Mouse (Mus musculus): ENCODE measurements at regions not wholly inside any gene's neighbourhood (a gene's known extent, or its start where the extent isn't known, plus 50 kb on each side); places are given as distances from the start of the nearest gene placed in this dataset.
"Not testable (repeated sequence)": the region's sequence is repeated elsewhere in the genome, so short reads cannot be mapped to it uniquely, and the experiment has no call there.

DNA sequence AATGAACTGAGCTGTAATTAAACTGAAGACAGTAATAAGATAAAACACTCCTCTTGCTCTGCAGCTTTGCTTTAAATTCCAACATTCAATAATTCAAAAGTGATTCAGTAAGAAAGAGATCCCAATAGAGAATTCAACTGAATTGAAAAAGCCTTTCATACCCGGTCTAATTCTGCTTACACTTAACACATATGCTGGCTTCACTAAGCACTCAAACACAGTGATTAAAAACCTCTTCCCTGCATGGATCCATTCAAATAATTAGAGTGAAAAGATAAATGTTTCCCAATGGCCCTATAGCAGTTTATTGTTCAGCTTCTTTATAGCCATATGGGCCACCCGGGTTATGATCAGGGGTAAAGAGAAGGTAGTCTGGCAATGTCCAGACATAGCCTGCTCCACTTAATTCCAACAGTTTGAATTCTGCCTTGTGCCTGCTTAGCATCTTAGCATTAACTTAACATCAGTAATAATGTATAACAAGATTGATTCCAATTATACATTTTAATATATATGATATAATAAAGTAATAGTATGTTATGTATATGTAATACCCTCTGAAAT lies 659.9 kb upstream of the Kcnd2 start:
- no peak for DNase-seq (ENCODE audit: low spot score in 2 of 2)

DNA sequence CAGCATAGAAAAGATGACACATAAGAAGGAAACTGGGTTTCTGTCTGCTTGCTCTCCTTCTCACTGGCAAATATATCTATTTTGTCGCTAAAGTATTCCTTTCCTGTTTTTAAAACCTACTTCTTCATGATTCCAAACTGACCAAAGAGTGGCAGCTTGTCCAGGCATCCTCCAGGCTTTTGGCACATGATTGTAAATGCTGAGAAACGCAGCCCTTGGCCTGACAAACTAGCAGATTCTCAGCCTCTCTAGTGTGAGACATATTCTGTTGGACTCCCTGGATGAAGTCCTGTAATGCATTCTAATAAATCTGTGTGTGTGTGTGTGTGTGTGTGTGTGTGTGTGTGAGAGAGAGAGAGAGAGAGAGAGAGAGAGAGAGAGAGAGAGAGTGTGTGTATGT lies 642.7 kb upstream of the Kcnd2 start:
- DNase-seq (ENCODE audit: low spot score in 2 of 2): no peak

- DNase-seq (ENCODE audit: low spot score in 2 of 2): no peak
Measured at GRCm38 (mm10) chr6:20574734-20575133, 640.6 kb upstream of the Kcnd2 start.

- DNase-seq (ENCODE audit: low spot score in 2 of 2): no peak
Measured at GRCm38 (mm10) chr6:20598783-20599182, 616.5 kb upstream of the Kcnd2 start.

GRCm38 (mm10) chr6:20604170-20604569 lies 611.1 kb upstream of the Kcnd2 start:
- peak in 1 of 2 experiments; percentile 22 for DNase-seq (ENCODE audit: low spot score in 2 of 2)

- no peak for DNase-seq (ENCODE audit: low spot score in 2 of 2)
Measured at GRCm38 (mm10) chr6:20620476-20620875, 594.8 kb upstream of the Kcnd2 start.

- no peak for DNase-seq (ENCODE audit: low spot score in 2 of 2)
Measured at GRCm38 (mm10) chr6:20626382-20626781, 588.9 kb upstream of the Kcnd2 start.

- no peak for DNase-seq (ENCODE audit: low spot score in 2 of 2)
Measured at GRCm38 (mm10) chr6:20627071-20627470, 588.2 kb upstream of the Kcnd2 start.

DNA sequence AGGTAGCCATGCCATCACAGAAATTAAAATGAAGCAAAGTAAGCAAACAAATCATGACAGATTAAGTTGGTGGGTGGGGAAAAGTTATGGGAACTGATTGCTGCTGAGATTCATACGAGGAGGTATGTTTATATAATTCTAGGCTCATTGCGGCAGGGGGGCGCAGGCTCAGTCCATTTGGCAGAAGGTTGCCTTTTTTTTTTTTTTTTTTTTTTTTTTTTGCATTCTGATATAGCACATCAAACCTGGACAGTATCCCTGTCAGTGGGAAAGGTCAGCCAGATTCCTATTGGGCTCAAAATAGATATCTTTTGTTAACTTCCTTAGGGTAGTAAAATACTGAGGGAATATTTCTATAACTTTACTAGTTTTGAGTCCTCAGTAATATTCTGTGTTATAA lies 575.0 kb upstream of the Kcnd2 start:
- DNase-seq (ENCODE audit: low spot score in 2 of 2): no peak

GRCm38 (mm10) chr6:20641375-20641774 lies 573.9 kb upstream of the Kcnd2 start:
- DNase-seq (ENCODE audit: low spot score in 2 of 2): no peak

GRCm38 (mm10) chr6:20641851-20642250 lies 573.5 kb upstream of the Kcnd2 start:
- DNase-seq (ENCODE audit: low spot score in 2 of 2): no peak

DNA sequence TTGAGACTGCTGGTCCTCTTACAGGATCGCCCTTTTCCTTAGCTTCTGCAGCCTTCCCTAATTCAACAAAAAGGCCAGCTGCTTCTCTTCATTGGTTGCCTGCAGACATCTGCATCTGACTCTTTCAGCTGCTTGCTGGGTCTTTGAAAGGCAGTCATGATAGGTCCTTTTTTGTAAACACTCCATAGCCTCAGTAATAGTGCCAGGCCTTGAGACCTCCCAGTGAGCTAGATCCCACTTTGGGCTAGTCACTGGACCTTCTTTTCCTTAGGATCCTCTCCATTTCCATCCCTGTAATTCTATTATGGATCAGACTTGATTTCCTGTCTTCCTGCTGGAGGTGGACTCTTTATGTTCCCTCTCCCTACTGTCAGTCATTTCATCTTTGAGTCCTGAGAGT lies 558.3 kb upstream of the Kcnd2 start:
- DNase-seq (ENCODE audit: low spot score in 2 of 2): no peak

DNA sequence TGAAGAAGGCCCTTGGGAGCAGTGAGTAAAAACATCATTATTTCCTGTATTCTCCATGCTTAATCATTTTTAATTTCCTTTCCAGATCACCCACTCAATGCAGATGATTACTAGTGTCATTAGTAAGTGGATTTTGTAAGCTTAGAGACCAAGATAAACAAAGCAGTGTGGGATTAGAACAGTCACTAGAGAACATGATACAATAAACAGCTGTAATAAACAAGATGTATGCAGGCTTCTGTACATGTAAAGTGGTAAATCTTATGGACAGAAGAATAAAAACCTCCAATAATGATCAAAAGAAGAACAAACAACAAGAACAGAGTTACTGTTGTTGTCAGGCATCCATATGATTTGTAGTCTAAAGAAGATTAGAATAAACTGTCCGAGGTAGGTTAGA lies 542.1 kb upstream of the Kcnd2 start:
- DNase-seq (ENCODE audit: low spot score in 2 of 2): no peak

GRCm38 (mm10) chr6:20686447-20687238 lies 528.7 kb upstream of the Kcnd2 start:
- DNase-seq (ENCODE audit: low spot score in 2 of 2): not testable (repeated sequence)

- DNase-seq (ENCODE audit: low spot score in 2 of 2): not testable (repeated sequence)
Measured at GRCm38 (mm10) chr6:20687239-20687575, 528.1 kb upstream of the Kcnd2 start.

DNA sequence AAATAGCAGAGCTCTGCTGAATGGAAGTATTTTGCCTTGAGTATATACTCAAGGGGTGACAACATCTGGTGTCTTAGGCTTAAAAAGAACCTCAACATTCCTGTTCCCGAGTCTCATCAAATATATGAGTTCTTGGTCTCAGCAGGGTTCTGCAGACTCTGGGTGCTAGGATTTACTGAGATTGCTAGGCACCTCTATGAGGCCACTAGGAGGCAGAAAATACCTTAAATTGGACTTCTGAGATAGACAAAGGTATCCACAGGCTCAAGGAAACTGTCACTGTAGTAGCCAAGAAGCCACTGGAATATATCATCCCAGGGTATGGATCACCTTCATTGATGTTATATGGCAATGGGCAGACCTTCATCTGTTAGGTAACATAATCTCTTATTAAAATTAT lies 489.4 kb upstream of the Kcnd2 start:
- DNase-seq (ENCODE audit: low spot score in 2 of 2): no peak

DNA sequence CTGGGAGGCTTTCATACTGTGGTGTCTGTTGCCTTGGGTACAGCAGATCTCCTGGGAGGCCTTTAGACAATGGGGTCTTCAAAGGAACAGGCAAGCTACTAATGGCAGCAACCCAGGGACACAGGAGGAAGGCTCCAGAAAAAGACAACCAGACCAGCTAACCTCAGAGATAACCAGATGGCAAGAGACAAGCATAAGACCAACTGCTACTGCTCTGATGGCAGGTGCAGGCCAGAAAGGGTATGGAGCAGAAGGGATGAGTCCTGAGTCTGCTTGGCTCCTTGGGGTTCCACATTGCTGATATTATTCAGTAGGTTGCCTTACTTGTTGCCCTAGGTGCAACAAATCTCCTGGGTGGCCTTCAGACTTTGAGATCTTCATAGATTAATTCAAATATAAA lies 476.2 kb upstream of the Kcnd2 start:
- DNase-seq (ENCODE audit: low spot score in 2 of 2): no peak

GRCm38 (mm10) chr6:20740406-20740805 lies 474.9 kb upstream of the Kcnd2 start:
- no peak for DNase-seq (ENCODE audit: low spot score in 2 of 2)

DNA sequence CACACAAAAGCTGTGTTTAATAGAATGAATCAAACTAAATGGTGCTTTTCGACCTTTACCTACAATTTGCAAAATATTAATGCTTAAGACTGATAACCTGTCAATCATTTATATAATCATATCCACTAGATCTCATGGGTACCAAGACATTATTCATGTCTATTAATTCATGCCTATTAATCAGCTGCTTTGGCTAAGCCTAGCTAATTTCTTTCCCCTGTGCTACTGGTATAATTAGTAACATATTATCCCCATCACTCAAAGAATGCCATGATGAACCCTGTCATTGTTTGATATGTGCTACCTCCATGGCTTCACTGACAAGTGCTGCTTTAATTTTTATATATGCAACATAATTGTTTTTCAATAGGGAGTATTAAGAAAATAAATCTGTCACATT lies 474.1 kb upstream of the Kcnd2 start:
- DNase-seq (ENCODE audit: low spot score in 2 of 2): no peak

- DNase-seq (ENCODE audit: low spot score in 2 of 2): no peak
Measured at GRCm38 (mm10) chr6:20757240-20757639, 458.1 kb upstream of the Kcnd2 start.

DNA sequence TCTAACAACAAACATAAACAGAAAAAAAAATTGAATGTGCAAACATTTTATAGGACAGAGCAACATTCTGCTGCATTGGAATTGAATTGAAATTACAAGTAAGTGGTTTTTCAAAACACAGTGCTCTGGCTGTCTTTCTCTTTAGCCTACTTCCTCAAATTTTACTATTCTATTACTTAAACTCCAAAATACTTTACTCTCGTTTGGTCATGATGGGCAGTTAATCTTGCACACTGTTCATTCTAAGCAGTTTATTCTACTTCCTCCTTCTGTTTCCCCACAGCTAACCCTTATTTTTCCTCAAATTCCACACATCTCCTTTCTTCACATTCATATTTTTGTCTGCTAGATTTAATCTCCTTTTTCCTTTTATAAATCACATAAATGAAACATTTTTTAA lies 454.0 kb upstream of the Kcnd2 start:
- DNase-seq (ENCODE audit: low spot score in 2 of 2): no peak

DNA sequence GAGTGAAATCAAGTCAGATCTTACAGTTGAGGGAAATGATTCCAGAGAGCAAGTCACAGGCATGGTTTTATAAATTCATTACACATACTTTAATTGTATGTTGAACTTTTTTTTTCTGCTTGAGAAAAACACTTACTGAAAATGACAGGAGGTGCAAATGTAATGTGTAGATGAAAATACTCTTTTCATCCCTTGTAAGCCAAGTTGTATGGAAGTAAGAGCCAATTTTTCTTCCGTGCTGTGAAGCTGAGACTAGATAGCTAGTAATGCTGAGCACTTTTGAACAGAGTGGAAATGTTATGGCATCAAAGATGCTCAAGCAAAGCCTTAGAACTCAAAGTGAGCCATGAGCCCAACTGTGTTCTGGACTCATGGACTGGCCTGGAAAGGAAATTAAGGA lies 439.4 kb upstream of the Kcnd2 start:
- DNase-seq (ENCODE audit: low spot score in 2 of 2): no peak

Data from urinary bladder, postnatal 4 days (tissue).